Mouse (Mus musculus): Measurements from ENCODE around the gene Sec31a. TPM values are rescaled to one million over a fixed set of nuclear protein-coding genes. Genes with fewer than 3 reads are reported as not detected.

The Sec31a gene
- polyA plus RNA-seq, 1 experiment from 2014 or later: 183 TPM

- Histone ChIP-seq H3K4me3 (ENCODE audit: low read depth, low read length) (no peak overlapping the region), H3K9ac (replicated peaks; ENCODE audit: low read depth, low read length) (no peak overlapping the region), H3K4me1 (ENCODE audit: control insufficient read depth, insufficient read depth, low read length) (peaks cover 3% of the 10 kb centered on the region; the same call in 1 of the 2 replicates), H3K27ac (ENCODE audit: low read length) (no peak overlapping the region), H3K27me3 (ENCODE audit: control insufficient read depth, insufficient read depth, low read length) (no peaks in the 10 kb centered on the region), H3K9me3 (ENCODE audit: control insufficient read depth, low read depth, low read length) (no peaks in the 10 kb centered on the region), H3K4me2 (replicated peaks; ENCODE audit: low read depth, low read length) (no peak overlapping the region), H3K36me3 (ENCODE audit: control insufficient read depth, insufficient read depth, low read length) (no peaks in the 10 kb centered on the region)
- 37% methylated on average over 10 of the region's 10 CpGs for WGBS
- no peak for ATAC-seq (ENCODE audit: insufficient number of reproducible peaks, insufficient read depth, low FRiP score, low read depth)
These were observed 62.8 kb downstream of the Sec31a start for GRCm38 (mm10) chr5:100352986-100353848.

GRCm38 (mm10) chr5:100350907-100351456, 65.1 kb downstream of the Sec31a start:
- 96% methylated on average over 8 of the region's 8 CpGs for WGBS
- ATAC-seq (ENCODE audit: insufficient number of reproducible peaks, insufficient read depth, low FRiP score, low read depth): 0 out of 2 replicates have a peak, but pooled peaks have one; percentile 29
- H3K4me2 ChIP-seq (replicated peaks; ENCODE audit: low read depth, low read length): no peak overlapping the region
- H3K36me3 ChIP-seq (ENCODE audit: control insufficient read depth, insufficient read depth, low read length): no peaks in the 10 kb centered on the region
- no peaks in the 10 kb centered on the region for H3K9me3 ChIP-seq (ENCODE audit: control insufficient read depth, low read depth, low read length)
- H3K27me3 ChIP-seq (ENCODE audit: control insufficient read depth, insufficient read depth, low read length): no peaks in the 10 kb centered on the region
- H3K27ac ChIP-seq (ENCODE audit: low read length): no peak overlapping the region
- H3K4me3 ChIP-seq (ENCODE audit: low read depth, low read length): no peak overlapping the region
- H3K4me1 ChIP-seq (ENCODE audit: control insufficient read depth, insufficient read depth, low read length): 0 out of 2 replicates have a peak, but pooled peaks cover 3% of the 10 kb centered on the region
- H3K9ac ChIP-seq (replicated peaks; ENCODE audit: low read depth, low read length): no peak overlapping the region

- Histone ChIP-seq H3K4me3 (ENCODE audit: low read depth, low read length) (no peak overlapping the region), H3K36me3 (ENCODE audit: control insufficient read depth, insufficient read depth, low read length) (no peaks in the 10 kb centered on the region), H3K27ac (ENCODE audit: low read length) (no peak overlapping the region), H3K9me3 (ENCODE audit: control insufficient read depth, low read depth, low read length) (no peaks in the 10 kb centered on the region), H3K4me1 (ENCODE audit: control insufficient read depth, insufficient read depth, low read length) (0 out of 2 replicates have a peak, but pooled peaks cover 3% of the 10 kb centered on the region), H3K4me2 (replicated peaks; ENCODE audit: low read depth, low read length) (no peak overlapping the region), H3K27me3 (ENCODE audit: control insufficient read depth, insufficient read depth, low read length) (no peaks in the 10 kb centered on the region), H3K9ac (replicated peaks; ENCODE audit: low read depth, low read length) (no peak overlapping the region)
- no peak for ATAC-seq (ENCODE audit: insufficient number of reproducible peaks, insufficient read depth, low FRiP score, low read depth)
- 58% methylated on average over 10 of the region's 10 CpGs for WGBS
These were observed 66.5 kb downstream of the Sec31a start for GRCm38 (mm10) chr5:100349287-100350215.

GRCm38 (mm10) chr5:100345118-100345517, 70.9 kb downstream of the Sec31a start:
- Histone ChIP-seq H3K4me3 (ENCODE audit: low read depth, low read length) (no peak overlapping the region), H3K4me2 (replicated peaks; ENCODE audit: low read depth, low read length) (no peak overlapping the region), H3K27me3 (ENCODE audit: control insufficient read depth, insufficient read depth, low read length) (no peaks in the 10 kb centered on the region), H3K4me1 (ENCODE audit: control insufficient read depth, insufficient read depth, low read length) (no peaks in the 10 kb centered on the region), H3K36me3 (ENCODE audit: control insufficient read depth, insufficient read depth, low read length) (no peaks in the 10 kb centered on the region), H3K27ac (ENCODE audit: low read length) (no peak overlapping the region), H3K9ac (replicated peaks; ENCODE audit: low read depth, low read length) (no peak overlapping the region), H3K9me3 (ENCODE audit: control insufficient read depth, low read depth, low read length) (no peaks in the 10 kb centered on the region)
- ATAC-seq (ENCODE audit: insufficient number of reproducible peaks, insufficient read depth, low FRiP score, low read depth): no peak
- 100% methylated on average over 1 of the region's 1 CpGs for WGBS

- no peak overlapping the region for H3K27ac ChIP-seq (ENCODE audit: low read length)
- H3K36me3 ChIP-seq (ENCODE audit: control insufficient read depth, insufficient read depth, low read length): no peaks in the 10 kb centered on the region
- ATAC-seq (ENCODE audit: insufficient number of reproducible peaks, insufficient read depth, low FRiP score, low read depth): no peak
- WGBS: 49% methylated on average over 6 of the region's 6 CpGs
- H3K4me3 ChIP-seq (ENCODE audit: low read depth, low read length): no peak overlapping the region
- H3K9me3 ChIP-seq (ENCODE audit: control insufficient read depth, low read depth, low read length): no peaks in the 10 kb centered on the region
- no peaks in the 10 kb centered on the region for H3K4me1 ChIP-seq (ENCODE audit: control insufficient read depth, insufficient read depth, low read length)
- H3K27me3 ChIP-seq (ENCODE audit: control insufficient read depth, insufficient read depth, low read length): no peaks in the 10 kb centered on the region
- H3K4me2 ChIP-seq (replicated peaks; ENCODE audit: low read depth, low read length): no peak overlapping the region
- H3K9ac ChIP-seq (replicated peaks; ENCODE audit: low read depth, low read length): no peak overlapping the region
These were observed 72.9 kb downstream of the Sec31a start for GRCm38 (mm10) chr5:100343087-100343486.

- Histone ChIP-seq H3K4me3 (ENCODE audit: low read depth, low read length) (no peak overlapping the region), H3K36me3 (ENCODE audit: control insufficient read depth, insufficient read depth, low read length) (no peaks in the 10 kb centered on the region), H3K27ac (ENCODE audit: low read length) (no peak overlapping the region), H3K9ac (replicated peaks; ENCODE audit: low read depth, low read length) (no peak overlapping the region), H3K9me3 (ENCODE audit: control insufficient read depth, low read depth, low read length) (no peaks in the 10 kb centered on the region), H3K27me3 (ENCODE audit: control insufficient read depth, insufficient read depth, low read length) (no peaks in the 10 kb centered on the region), H3K4me1 (ENCODE audit: control insufficient read depth, insufficient read depth, low read length) (no peaks in the 10 kb centered on the region), H3K4me2 (replicated peaks; ENCODE audit: low read depth, low read length) (no peak overlapping the region)
- ATAC-seq (ENCODE audit: insufficient number of reproducible peaks, insufficient read depth, low FRiP score, low read depth): no peak
- 84% methylated on average over 6 of the region's 6 CpGs for WGBS
These were observed 73.6 kb downstream of the Sec31a start for GRCm38 (mm10) chr5:100342422-100342821.

GRCm38 (mm10) chr5:100341042-100341441, 75.0 kb downstream of the Sec31a start:
- H3K27me3 ChIP-seq (ENCODE audit: control insufficient read depth, insufficient read depth, low read length): no peaks in the 10 kb centered on the region
- no peaks in the 10 kb centered on the region for H3K9me3 ChIP-seq (ENCODE audit: control insufficient read depth, low read depth, low read length)
- H3K36me3 ChIP-seq (ENCODE audit: control insufficient read depth, insufficient read depth, low read length): no peaks in the 10 kb centered on the region
- H3K4me2 ChIP-seq (replicated peaks; ENCODE audit: low read depth, low read length): no peak overlapping the region
- no peak overlapping the region for H3K4me3 ChIP-seq (ENCODE audit: low read depth, low read length)
- H3K27ac ChIP-seq (ENCODE audit: low read length): no peak overlapping the region
- no peak for ATAC-seq (ENCODE audit: insufficient number of reproducible peaks, insufficient read depth, low FRiP score, low read depth)
- H3K9ac ChIP-seq (replicated peaks; ENCODE audit: low read depth, low read length): no peak overlapping the region
- 88% methylated on average over 7 of the region's 7 CpGs for WGBS
- H3K4me1 ChIP-seq (ENCODE audit: control insufficient read depth, insufficient read depth, low read length): no peaks in the 10 kb centered on the region

- Histone ChIP-seq H3K27me3 (ENCODE audit: control insufficient read depth, insufficient read depth, low read length) (no peaks in the 10 kb centered on the region), H3K4me1 (ENCODE audit: control insufficient read depth, insufficient read depth, low read length) (no peaks in the 10 kb centered on the region), H3K9me3 (ENCODE audit: control insufficient read depth, low read depth, low read length) (no peaks in the 10 kb centered on the region), H3K4me2 (replicated peaks; ENCODE audit: low read depth, low read length) (no peak overlapping the region), H3K9ac (replicated peaks; ENCODE audit: low read depth, low read length) (no peak overlapping the region), H3K36me3 (ENCODE audit: control insufficient read depth, insufficient read depth, low read length) (no peaks in the 10 kb centered on the region), H3K27ac (ENCODE audit: low read length) (no peak overlapping the region), H3K4me3 (ENCODE audit: low read depth, low read length) (no peak overlapping the region)
- ATAC-seq (ENCODE audit: insufficient number of reproducible peaks, insufficient read depth, low FRiP score, low read depth): no peak
- WGBS: 83% methylated on average over 4 of the region's 4 CpGs
These were observed 78.2 kb downstream of the Sec31a start for GRCm38 (mm10) chr5:100337852-100338251.

Measured in stomach, embryonic 14.5 days (tissue).